Mouse (Mus musculus) A20 (cell line): Measurements from ENCODE around the gene Aif1.

Experiments
- DNase-seq: peaks from one replicate; pipeline ENCODE4 v3.0.0-alpha.2; 2011; ENCODE audit warnings: low read depth, low spot score

Gene Aif1

GRCm38 (mm10) chr17:35167794-35168193, 8.1 kb downstream of the Aif1 start:
- DNase-seq, result no peak

- DNase-seq, result peak; percentile 88
These were observed 9.4 kb downstream of the Aif1 start for GRCm38 (mm10) chr17:35166352-35167035.

GRCm38 (mm10) chr17:35165451-35166155, 10.3 kb downstream of the Aif1 start:
- DNase-seq, result peak; percentile 35

- peak; percentile 99 for DNase-seq
These were observed 11.1 kb downstream of the Aif1 start, which contains the start of gene Prrc2a for GRCm38 (mm10) chr17:35164568-35165450. TSS of gene Prrc2a (minus strand) at chr17:35164897.

GRCm38 (mm10) chr17:35164218-35164567, 11.7 kb downstream of the Aif1 start:
- DNase-seq, result peak; percentile 33

GRCm38 (mm10) chr17:35163326-35164081, 12.4 kb downstream of the Aif1 start:
- no peak for DNase-seq

GRCm38 (mm10) chr17:35162730-35163129, 13.1 kb downstream of the Aif1 start:
- no peak for DNase-seq

- DNase-seq, result no peak
These were observed 13.7 kb downstream of the Aif1 start for GRCm38 (mm10) chr17:35162121-35162520.

GRCm38 (mm10) chr17:35161421-35161820, 14.4 kb downstream of the Aif1 start:
- DNase-seq, result no peak

GRCm38 (mm10) chr17:35159638-35160037, 16.2 kb downstream of the Aif1 start:
- DNase-seq, result no peak

- no peak for DNase-seq
These were observed 16.8 kb downstream of the Aif1 start for GRCm38 (mm10) chr17:35158850-35159593.

GRCm38 (mm10) chr17:35157661-35158175, 18.1 kb downstream of the Aif1 start:
- no peak for DNase-seq

GRCm38 (mm10) chr17:35157254-35157653, 18.6 kb downstream of the Aif1 start:
- DNase-seq, result no peak

GRCm38 (mm10) chr17:35156461-35157200, 19.2 kb downstream of the Aif1 start:
- DNase-seq, result no peak

- DNase-seq, result no peak
These were observed 20.4 kb downstream of the Aif1 start for GRCm38 (mm10) chr17:35155451-35155850.

GRCm38 (mm10) chr17:35154616-35155015, 21.3 kb downstream of the Aif1 start:
- no peak for DNase-seq

- no peak for DNase-seq
These were observed 21.9 kb downstream of the Aif1 start for GRCm38 (mm10) chr17:35153931-35154330.

GRCm38 (mm10) chr17:35153077-35153476, 22.8 kb downstream of the Aif1 start:
- DNase-seq, result no peak

- no peak for DNase-seq
These were observed 23.7 kb downstream of the Aif1 start for GRCm38 (mm10) chr17:35152121-35152520.
